Mouse (Mus musculus): ENCODE measurements around the gene Noc3l. TPM values are rescaled to one million over a fixed set of nuclear protein-coding genes. Genes with fewer than 3 reads are reported as not detected.

Noc3l gene
- polyA plus RNA-seq (2012; rRNA removed) = 3.0 and 4.3 TPM in 2 replicates

GRCm38 (mm10) chr19:38818766-38819426 lies at the start of gene Noc3l:
Noc3l (minus strand) TSS chr19:38819237.

GRCm38 (mm10) chr19:38836438-38837170 lies 17.6 kb upstream of the Noc3l start, which contains the start of gene Tbc1d12:
Tbc1d12 (plus strand) TSS chr19:38836579.

Other genes with a start within 250 kb of the Noc3l start
- gene Tbc1d12, start 17.3 kb upstream of the Noc3l start, polyA plus RNA-seq (2012; rRNA removed) = 7.8 and 12.1 TPM in 2 replicates
- gene Hells, start 111.7 kb upstream of the Noc3l start, polyA plus RNA-seq (2012; rRNA removed) = 1.0 and 1.4 TPM in 2 replicates
- not detected in 2 replicates for gene Cyp2c55, start 187.8 kb upstream of the Noc3l start, polyA plus RNA-seq (2012; rRNA removed)
- not detected in 2 replicates for gene Cyp2c65, start 241.8 kb upstream of the Noc3l start, polyA plus RNA-seq (2012; rRNA removed)

Measured in ovary, adult 2 months (tissue).